Mouse (Mus musculus): ENCODE data around the gene Zkscan1.

DNA sequence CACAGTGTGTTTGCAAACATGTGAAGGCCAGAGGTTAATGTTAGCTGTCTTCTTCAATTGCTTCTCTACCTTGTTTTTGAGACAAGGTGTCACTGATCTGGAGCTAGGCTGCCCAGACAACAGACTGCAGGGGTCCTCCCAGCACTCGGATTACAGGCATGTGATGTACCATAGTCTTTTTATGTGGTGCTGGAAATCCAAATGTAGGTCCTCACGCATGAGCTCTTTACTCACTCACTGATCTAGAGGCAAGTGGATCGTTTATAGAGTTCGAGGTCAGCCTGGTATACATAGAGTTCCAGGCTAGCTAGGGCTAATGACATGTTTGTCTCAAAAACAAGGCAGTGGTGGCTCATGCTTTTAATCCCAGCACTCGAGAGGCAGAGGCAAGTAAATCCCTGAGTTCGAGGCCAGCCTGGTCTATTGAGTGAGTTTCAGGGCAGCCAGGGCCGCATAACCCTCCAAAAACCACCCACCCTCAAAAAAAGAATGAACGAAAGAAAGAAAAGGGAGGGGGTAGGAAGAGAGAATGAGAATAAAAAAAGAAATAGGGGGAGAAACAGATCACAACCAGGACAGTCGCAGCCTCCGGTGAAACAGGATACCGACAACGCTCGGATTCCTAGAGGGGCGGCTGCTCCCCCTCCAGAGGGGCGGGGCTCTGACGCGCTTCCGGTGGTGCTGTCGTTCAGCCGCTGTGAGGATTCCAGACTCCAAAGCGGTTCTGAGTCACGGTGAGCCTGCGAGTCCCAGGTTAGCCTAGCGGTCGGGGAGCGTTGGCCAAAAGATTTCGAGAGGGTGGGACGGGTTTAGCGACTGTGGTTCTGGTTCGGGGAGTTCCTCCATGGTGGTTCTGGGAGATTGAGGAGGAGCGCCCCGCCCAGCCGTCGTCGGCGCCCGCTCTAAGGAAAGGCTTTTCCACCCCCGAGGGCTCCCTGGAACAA is 31.6 kb downstream of the Zkscan1 start, which contains the start of gene Zscan21:
- TF ChIP-seq POLR2A (IDR thresholded peaks at IDR 0.05; ENCODE audit: borderline replicate concordance, insufficient read depth, low read length): no peak; the same call in none of the 2 replicates
- no peak for TF ChIP-seq CTCF (IDR thresholded peaks at IDR 0.05; ENCODE audit: borderline replicate concordance, insufficient read depth, low read depth, low read length)
